Mouse (Mus musculus) c-Kit-negative CD71-positive TER-119-positive erythroid progenitor cells, embryonic 14.5 days (primary cell): ENCODE measurements around the gene 2310033P09Rik.

Experiments used
- DNase-seq: peaks from one replicate; pipeline ENCODE4 v3.0.0-alpha.2; 2013; ENCODE audit warnings: low read depth, low spot score

Gene 2310033P09Rik

DNA sequence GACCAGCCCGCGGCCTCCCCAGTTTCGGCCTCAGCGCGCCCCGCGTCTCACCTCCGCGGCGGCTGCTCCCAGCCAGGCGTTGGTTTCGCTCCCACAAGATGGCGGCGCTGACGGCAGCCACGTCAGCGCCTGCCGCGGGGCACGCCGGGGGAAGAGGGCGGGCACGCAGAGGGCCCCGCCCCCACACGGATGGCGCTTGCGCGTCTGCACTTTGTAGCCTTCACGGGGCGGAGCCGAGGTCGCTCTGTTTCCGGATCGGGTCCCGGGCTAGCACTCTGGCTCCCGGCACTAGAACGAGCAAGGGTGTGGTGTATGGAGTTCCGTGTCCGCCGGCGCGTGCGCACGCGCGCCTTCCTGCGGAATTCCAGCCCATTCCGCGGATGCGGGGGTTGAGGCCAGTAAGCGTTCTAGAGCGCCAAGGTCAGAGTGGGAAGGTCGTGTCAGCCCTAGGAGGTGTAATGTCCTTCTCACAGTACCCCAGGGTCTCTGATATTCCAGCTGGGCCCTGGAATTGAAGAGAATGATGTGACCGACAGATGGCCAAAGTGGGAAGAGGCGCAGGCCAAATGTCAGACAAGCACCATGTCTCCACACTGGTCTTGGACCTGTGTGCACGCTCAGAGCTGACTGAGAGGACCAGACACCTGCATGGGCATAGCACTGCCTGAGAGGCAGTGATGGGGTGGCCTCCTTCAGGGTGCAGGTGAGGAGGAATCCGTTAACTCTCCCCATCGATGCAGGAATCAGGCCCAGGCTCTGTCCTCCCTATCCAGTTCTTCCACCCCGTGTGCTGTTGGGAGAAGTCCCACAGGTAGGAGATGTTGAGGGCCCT lies 20.2 kb downstream of the 2310033P09Rik start, which contains the start of gene Arf1:
Gene Arf1 (minus strand): TSS at position 149 of the 832 bp plus-strand sequence.
- peak; percentile 94 for DNase-seq

DNA sequence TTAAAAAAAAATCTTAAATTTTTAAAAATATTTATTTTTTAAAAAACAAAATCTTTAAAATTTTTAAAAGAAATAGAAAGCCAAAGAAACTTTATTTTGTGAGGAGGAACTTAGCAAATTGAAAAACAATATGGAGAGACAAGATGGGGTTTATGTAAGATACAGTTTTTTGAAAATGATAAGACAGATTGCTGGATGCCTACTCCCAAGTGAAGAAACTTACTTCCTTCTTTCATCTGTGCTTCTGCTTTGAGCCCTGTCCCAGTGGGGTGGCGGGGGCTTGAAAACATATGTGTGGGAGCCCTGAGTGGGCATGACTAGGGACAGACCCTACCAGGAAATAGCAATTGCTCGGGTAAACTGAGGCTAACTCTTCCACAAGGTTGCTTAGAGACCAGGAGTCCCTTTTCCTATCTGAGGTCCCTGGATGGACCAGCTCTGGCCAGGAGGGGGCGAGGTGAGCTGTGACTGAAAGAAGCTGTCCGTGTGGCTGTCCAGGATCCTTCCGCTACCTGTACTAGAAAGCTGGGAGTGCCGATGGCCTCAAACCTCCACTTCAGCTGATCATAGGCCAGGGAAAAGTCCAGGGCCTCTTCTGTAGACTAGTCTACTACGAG lies 22.1 kb downstream of the 2310033P09Rik start:
- no peak for DNase-seq

DNA sequence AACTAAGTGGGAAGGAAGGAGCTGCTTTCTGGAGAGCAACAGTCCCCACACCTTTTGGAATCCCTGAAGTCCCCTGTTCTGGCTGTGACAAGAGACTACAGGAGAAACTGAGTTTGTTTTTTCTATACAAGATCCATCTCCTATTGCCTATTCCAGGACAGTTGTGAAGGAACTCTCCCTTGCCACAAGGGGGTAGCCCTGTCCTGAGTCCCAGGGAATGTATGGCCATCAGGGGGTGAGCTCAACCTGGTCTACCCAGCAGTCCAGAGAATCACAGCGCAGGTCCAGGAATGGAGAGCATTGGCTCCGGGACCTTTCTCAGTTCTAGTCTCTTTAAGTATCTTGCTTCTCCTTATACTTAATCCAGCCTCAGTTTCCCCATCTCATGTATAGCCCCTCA lies 24.7 kb downstream of the 2310033P09Rik start:
- DNase-seq = no peak

DNA sequence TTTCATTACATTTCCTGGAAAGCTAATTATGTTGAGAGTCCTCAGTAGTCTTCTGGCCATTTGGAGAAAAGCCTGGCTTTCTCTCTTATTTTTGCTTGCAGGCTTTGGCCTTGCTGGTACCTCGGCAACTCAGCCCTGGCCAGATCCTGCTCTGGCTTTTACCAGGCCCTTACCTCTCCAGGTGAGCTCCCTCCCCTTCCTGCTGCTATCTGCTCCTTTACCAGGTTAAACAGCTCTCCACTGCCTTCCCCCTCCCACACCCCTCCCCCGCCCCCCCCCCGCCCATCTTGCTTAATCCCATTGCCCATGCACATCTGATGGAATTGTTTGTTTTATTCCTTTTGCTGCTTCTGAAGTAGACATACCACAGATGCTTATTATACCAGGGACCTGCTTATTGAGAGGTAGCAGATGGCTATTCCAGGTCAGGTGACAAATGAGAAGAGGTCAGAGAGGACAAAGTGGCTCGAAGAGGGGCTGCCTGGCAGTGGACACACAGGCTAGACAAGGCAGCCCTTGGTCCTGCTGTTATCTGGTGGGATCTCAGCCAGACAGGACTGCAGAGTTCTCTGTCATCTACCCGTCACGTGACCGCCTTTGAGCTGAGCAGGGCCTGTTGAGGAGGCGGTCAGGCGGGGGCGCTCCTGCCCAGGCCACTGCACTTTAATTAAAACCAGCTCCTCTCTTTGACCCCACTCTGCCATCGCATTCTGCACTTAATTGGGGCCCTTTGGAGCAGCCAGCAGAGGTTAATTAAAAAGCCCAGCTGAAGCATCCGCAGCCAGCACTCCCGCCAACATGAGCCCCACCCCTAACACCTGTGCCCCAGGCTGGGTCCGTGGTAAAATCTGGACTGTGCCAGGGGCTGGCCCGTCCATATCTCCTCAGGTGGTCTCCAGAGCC lies 30.7 kb downstream of the 2310033P09Rik start:
- no peak for DNase-seq

DNA sequence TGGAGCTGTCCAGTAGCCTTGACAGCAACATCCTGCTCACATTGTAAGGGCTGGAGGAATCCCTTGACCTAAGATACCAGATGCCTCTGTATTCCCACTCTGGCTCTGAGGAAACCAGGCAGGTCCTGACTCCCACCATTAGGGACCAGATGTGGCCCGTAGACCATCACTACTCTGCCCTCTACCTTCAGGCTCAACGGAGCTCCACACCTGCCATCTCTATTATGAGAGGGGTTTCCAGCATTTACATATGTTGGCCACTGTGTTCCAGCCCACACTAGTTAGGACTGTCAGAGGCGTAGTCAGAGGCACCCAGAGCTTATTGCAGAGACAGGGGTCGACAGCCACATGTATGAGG lies 31.3 kb downstream of the 2310033P09Rik start:
- no peak for DNase-seq

DNA sequence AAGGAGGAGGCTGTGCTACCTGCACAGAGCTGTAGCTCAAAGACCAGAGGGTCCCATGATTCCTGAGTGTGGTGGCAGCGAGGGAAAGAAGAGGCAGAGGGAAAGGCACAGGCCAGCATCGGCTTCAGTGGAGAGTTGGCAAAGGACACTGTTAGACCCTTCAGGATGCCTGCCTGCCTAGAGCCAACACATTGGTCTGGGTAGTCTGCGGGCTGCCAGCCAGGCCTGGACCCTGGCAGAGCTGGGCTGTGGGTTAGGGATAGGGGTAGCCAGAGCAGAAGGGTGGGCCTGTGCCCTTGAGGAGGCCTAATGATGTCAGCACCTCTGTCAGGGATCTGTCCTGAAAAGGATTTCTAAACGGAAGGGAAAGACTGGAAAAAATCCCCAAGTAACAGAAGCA lies 31.7 kb downstream of the 2310033P09Rik start:
- no peak for DNase-seq

DNA sequence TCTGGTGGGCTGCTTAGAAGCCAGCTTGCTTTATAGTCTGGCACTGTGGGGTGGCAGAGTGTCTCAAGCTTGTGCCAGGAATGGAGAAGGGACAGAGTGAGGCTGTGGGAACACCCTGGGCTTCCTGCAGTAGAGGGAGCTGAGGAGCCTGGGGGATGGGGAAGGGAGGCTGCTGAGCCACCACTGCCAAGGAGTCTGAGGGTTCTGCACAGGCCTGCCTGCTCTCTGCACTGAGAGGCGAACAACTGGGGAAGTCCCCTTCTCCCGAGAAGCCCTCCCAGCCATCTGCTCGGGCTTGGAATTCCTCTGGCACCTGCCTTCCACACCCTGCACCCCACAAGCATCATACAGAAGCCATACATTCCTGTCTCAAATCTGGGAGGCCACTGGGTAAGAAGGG lies 33.7 kb downstream of the 2310033P09Rik start:
- DNase-seq = no peak

DNA sequence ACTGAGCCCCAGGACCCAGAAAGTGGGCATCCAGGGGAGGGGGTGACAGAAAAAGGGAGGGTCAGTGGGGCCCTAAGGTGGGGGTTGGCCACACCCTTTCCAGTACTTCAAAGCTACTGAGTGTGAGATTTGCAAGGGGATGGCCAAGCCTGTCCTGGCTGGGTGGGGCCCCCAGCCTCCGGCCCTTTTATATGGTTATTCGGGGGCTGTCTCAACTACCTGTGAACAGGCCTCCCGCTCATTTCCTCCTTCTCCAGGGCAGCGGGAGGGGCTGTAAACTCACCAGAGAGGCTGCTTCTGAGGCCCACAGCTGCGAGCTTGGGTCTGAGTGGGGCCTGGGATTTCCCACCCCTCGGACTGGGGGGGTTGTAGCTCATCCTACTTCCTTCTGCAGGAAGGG lies 35.7 kb downstream of the 2310033P09Rik start:
- no peak for DNase-seq

DNA sequence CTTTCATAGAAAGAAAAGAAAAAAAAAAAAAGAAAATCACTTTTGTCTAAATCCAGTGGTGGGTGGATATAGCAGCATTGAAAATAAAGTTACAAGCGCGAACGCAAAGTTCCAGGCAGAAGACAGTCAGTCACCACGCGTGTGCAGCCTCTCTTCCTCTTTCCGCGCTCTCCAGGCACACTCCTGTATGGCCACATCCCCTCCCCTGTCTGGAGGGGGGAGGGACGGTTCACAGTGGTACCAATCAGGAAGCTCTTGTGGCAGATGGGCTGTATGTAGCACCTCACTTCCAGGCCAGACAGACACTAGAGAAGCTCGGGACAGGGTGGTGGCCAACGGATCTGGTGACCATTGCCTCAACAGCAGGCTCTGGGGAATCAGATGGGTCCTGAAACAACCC lies 40.0 kb downstream of the 2310033P09Rik start:
- no peak for DNase-seq

DNA sequence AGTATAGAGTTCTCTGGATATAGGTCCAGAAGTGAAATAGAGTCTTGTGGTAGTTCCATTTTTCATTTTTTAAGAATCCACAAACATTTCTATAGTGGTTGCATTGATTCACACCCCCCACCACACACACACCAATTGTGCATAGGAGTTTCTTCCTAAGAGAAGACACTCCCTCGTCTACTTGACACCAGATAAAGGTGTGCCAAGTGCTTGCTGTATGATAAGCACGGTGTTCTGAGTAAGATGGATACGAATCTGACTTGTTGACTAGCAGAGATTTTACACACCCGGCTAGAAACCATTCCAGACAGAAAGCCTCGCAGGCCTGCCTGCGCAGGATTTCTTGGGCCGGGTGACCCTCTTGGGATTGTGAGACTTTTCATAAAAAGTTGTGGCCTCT lies 51.5 kb downstream of the 2310033P09Rik start:
- peak; percentile 35 for DNase-seq
